Mouse (Mus musculus): ENCODE results near the gene Sbsn. TPM values are rescaled to one million over a fixed set of nuclear protein-coding genes. Genes with fewer than 3 reads are reported as not detected.

The Sbsn gene
- polyA plus RNA-seq (2021; fragmentation: Nextera tagmentation) = 7.3 and 9.5 TPM in 2 replicates
- long read RNA-seq, experiment 1, partial matches to known transcripts = 0 of 3 reads
- long read RNA-seq, experiment 1, other reads (novel, unspliced or antisense) = 0 of 3 reads
- long read RNA-seq, experiment 2, partial matches to known transcripts = 0 of 3 reads
- long read RNA-seq, experiment 2, other reads (novel, unspliced or antisense) = 1 of 3 reads

GRCm38 (mm10) chr7:30751086-30751669, at the start of gene Sbsn:
Gene Sbsn, plus strand, starts transcription at chr7:30751471.

GRCm38 (mm10) chr7:30711942-30712341, 39.3 kb upstream of the Sbsn start, which contains the start of gene Atp4a:
Gene Atp4a, plus strand, starts transcription at chr7:30712209.

GRCm38 (mm10) chr7:30729396-30730063, 21.7 kb upstream of the Sbsn start, which contains the start of gene Tmem147:
Gene Tmem147, minus strand, starts transcription at chr7:30729540.

GRCm38 (mm10) chr7:30743617-30744016, 7.7 kb upstream of the Sbsn start, which contains the start of gene Gapdhs:
Gene Gapdhs, minus strand, starts transcription at chr7:30743681.

GRCm38 (mm10) chr7:30763456-30763855, 12.2 kb downstream of the Sbsn start, which contains the start of gene Dmkn:
Gene Dmkn, plus strand, starts transcription at chr7:30763756.

GRCm38 (mm10) chr7:30787377-30788022, 36.2 kb downstream of the Sbsn start, which contains the start of gene Krtdap:
Gene Krtdap, plus strand, starts transcription at chr7:30787896.

Other genes starting within 250 kb of the Sbsn start
- 42.0 and 69.4 TPM in 2 replicates for gene Arhgap33, start 216.4 kb upstream of the Sbsn start, polyA plus RNA-seq (2021; fragmentation: Nextera tagmentation)
- gene Hspb6, start 199.3 kb upstream of the Sbsn start, polyA plus RNA-seq (2021; fragmentation: Nextera tagmentation) = 4.9 and 7.6 TPM in 2 replicates
- gene Proser3, start 199.2 kb upstream of the Sbsn start, polyA plus RNA-seq (2021; fragmentation: Nextera tagmentation) = 0.69 and 2.1 TPM in 2 replicates
- 54.8 and 66.6 TPM in 2 replicates for gene Lin37, start 191.6 kb upstream of the Sbsn start, polyA plus RNA-seq (2021; fragmentation: Nextera tagmentation)
- 108 and 133 TPM in 2 replicates for gene U2af1l4, start 188.2 kb upstream of the Sbsn start, polyA plus RNA-seq (2021; fragmentation: Nextera tagmentation)
- gene Gm49396, start 188.1 kb upstream of the Sbsn start, polyA plus RNA-seq (2021; fragmentation: Nextera tagmentation) = 0.67 and 0.75 TPM in 2 replicates
- 187 and 210 TPM in 2 replicates for gene Psenen, start 187.8 kb upstream of the Sbsn start, polyA plus RNA-seq (2021; fragmentation: Nextera tagmentation)
- 0.55 and 1.2 TPM in 2 replicates for gene Igflr1, start 186.0 kb upstream of the Sbsn start, polyA plus RNA-seq (2021; fragmentation: Nextera tagmentation)
- 2.0 and 3.6 TPM in 2 replicates for gene Kmt2b, start 162.7 kb upstream of the Sbsn start, polyA plus RNA-seq (2021; fragmentation: Nextera tagmentation)
- 0.36 TPM in 1 of 2 replicates, not detected in the other for gene Zbtb32, start 152.6 kb upstream of the Sbsn start, polyA plus RNA-seq (2021; fragmentation: Nextera tagmentation)
- 0.13 and 0.23 TPM in 2 replicates for gene Upk1a, start 138.6 kb upstream of the Sbsn start, polyA plus RNA-seq (2021; fragmentation: Nextera tagmentation)
- gene Cox6b1, start 125.3 kb upstream of the Sbsn start, polyA plus RNA-seq (2021; fragmentation: Nextera tagmentation) = 2,467 and 2,532 TPM in 2 replicates
- not detected in 2 replicates for gene Etv2, start 115.6 kb upstream of the Sbsn start, polyA plus RNA-seq (2021; fragmentation: Nextera tagmentation)
- gene Rbm42, start 101.2 kb upstream of the Sbsn start, polyA plus RNA-seq (2021; fragmentation: Nextera tagmentation) = 112 and 122 TPM in 2 replicates
- 3.6 and 4.0 TPM in 2 replicates for gene Haus5, start 86.5 kb upstream of the Sbsn start, polyA plus RNA-seq (2021; fragmentation: Nextera tagmentation)
- not detected in 2 replicates for gene Pmis2, start 79.9 kb upstream of the Sbsn start, polyA plus RNA-seq (2021; fragmentation: Nextera tagmentation)
- not detected in 2 replicates for gene 2200002J24Rik, start 52.5 kb upstream of the Sbsn start, polyA plus RNA-seq (2021; fragmentation: Nextera tagmentation)
- 0.55 and 0.83 TPM in 2 replicates for gene Atp4a, start 39.3 kb upstream of the Sbsn start, polyA plus RNA-seq (2021; fragmentation: Nextera tagmentation)
- gene Tmem147, start 21.9 kb upstream of the Sbsn start, polyA plus RNA-seq (2021; fragmentation: Nextera tagmentation) = 172 and 228 TPM in 2 replicates
- gene Gapdhs, start 7.8 kb upstream of the Sbsn start, polyA plus RNA-seq (2021; fragmentation: Nextera tagmentation) = not detected in 2 replicates
- 11.7 and 12.6 TPM in 2 replicates for gene Dmkn, start 12.3 kb downstream of the Sbsn start, polyA plus RNA-seq (2021; fragmentation: Nextera tagmentation)
- not detected in 2 replicates for gene Krtdap, start 36.4 kb downstream of the Sbsn start, polyA plus RNA-seq (2021; fragmentation: Nextera tagmentation)
- not detected in 2 replicates for gene Ffar2, start 72.3 kb downstream of the Sbsn start, polyA plus RNA-seq (2021; fragmentation: Nextera tagmentation)
- 0.06 and 0.16 TPM in 2 replicates for gene Ffar3, start 104.7 kb downstream of the Sbsn start, polyA plus RNA-seq (2021; fragmentation: Nextera tagmentation)
- not detected in 2 replicates for gene Ffar1, start 110.1 kb downstream of the Sbsn start, polyA plus RNA-seq (2021; fragmentation: Nextera tagmentation)
- gene Cd22, start 128.9 kb downstream of the Sbsn start, polyA plus RNA-seq (2021; fragmentation: Nextera tagmentation) = 0.15 and 0.19 TPM in 2 replicates
- gene Mag, start 163.4 kb downstream of the Sbsn start, polyA plus RNA-seq (2021; fragmentation: Nextera tagmentation) = 79.4 and 86.1 TPM in 2 replicates
- not detected in 2 replicates for gene Hamp2, start 173.2 kb downstream of the Sbsn start, polyA plus RNA-seq (2021; fragmentation: Nextera tagmentation)
- gene Hamp, start 192.6 kb downstream of the Sbsn start, polyA plus RNA-seq (2021; fragmentation: Nextera tagmentation) = not detected in 2 replicates
- gene Usf2, start 205.3 kb downstream of the Sbsn start, polyA plus RNA-seq (2021; fragmentation: Nextera tagmentation) = 19.0 and 19.3 TPM in 2 replicates
- gene Lsr, start 222.0 kb downstream of the Sbsn start, polyA plus RNA-seq (2021; fragmentation: Nextera tagmentation) = 4.7 and 6.0 TPM in 2 replicates
- 0.31 TPM in 1 of 2 replicates, not detected in the other for gene Fam187b, start 222.3 kb downstream of the Sbsn start, polyA plus RNA-seq (2021; fragmentation: Nextera tagmentation)

Data from left cerebral cortex, adult 6 months (tissue).